Mouse (Mus musculus) natural killer cell, adult 2 months (primary cell): ENCODE data around the gene Srsf7.
A peak's percentile ranks its signal among the peaks of the same experiment; 100 is the strongest.
"Not testable (repeated sequence)": the region's sequence is repeated elsewhere in the genome, so short reads cannot be mapped to it uniquely, and the experiment has no call there.

Experiments
- DNase-seq, 2 experiments: peaks; one replicate each; pipeline ENCODE4 v3.0.0; 2022; ENCODE audit warnings: low spot score in 2 of 2

The Srsf7 gene

DNA sequence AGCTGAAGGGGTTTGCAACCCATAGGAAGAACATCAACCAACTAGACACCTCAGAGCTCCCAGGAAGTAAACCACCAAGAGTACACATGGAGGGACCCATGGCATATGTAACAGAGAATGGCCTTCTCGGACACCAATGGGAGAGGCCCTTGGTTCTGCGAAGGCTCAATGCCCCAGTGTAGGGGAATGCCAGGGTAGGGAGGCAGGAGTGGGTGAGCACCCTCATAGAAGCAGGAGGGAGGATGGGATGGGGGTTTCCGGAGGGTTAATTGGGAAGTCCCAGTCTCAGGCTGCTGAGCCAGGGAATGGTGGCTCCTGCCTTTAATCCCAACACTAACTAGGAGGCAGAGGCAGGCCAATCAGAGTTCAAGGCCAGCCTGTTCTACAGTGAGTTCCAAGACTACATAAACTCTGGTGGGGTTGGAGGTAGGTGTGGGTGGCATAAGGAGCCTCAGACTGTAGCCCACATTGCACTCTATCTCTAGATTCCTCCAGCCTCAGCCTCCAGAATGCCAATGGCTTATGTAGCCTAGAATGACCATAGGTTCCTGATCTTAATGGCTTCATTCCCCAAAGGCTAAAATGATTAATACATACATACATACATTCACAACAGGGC, 7.8 kb downstream of the Srsf7 start:
- no peak for DNase-seq

DNA sequence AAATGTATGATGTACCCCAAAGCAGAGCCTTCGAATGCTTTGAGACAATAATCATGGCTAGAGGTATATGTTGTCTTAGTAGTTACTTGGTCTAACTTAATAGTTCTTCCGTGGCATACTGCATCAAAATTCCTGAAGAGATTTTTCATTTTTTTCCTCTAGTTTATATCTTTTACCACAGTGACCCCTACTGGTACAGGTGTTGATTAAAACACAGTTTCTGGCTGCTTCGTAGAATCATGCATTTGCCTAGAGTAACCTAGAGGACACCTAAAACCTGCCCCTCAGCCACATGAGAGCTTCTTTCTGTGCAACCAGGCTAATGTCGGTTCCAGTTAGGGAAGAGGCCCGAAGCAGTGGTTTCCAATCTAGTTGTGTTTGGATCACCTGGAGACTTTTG, 14.0 kb downstream of the Srsf7 start:
- no peak for DNase-seq

DNA sequence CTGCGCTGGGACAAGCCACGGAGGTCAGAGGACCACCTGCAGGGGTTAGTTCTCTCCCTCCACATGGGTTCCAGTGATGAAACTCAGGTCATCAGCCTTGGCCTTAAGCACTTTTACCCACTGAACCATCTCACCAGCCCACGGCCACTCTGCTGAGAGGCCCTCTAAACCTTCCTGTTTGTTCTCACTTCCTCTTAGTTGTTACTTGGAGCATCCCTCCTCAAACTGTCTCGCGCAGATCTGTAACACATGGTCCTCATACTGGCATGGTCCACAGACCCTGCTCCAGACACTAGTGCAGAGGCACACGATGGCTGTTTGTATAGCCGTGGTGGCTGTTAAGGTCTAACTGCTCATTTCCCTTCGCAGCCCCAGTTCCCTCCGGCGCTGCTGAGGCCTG, 23.5 kb downstream of the Srsf7 start:
- no peak for DNase-seq

DNA sequence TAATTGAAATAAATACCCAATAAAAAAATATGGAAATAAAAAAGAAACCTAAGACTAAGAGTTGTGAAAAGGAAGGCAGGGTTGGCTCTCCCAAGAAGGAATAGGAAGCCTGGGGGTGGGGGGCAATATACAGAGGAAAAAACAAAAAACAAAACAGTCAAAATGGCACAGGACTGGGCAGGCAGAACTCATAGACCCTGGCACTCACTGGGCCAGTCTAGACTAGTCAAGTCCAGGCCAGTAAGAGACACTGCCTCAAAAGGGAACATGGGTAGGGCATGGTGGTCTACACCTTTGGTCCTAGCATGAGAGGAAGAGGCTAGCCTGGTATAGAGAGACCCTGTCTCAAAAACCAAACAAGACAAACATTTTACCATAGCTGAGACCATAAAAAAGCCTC, 26.6 kb downstream of the Srsf7 start:
- DNase-seq: no peak

DNA sequence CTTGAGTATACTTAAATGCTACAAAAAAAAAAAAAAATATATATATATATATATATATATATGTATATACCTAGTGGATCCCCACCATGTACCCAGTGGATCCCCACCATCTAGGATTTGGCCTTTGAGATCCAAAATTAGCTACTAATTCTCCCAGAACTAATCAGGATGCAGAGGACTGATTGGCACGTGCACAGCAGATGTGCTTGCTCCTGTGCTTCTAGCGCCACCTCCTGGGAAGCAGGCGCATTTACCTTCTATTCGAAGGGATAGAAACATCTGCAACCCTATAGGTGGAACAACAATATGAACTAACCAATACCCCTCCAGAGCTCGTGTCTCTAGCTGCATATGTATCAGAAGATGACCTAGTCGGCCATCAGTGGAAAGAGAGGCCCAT, 27.1 kb downstream of the Srsf7 start:
- DNase-seq: peak; percentile 61 to 72

DNA sequence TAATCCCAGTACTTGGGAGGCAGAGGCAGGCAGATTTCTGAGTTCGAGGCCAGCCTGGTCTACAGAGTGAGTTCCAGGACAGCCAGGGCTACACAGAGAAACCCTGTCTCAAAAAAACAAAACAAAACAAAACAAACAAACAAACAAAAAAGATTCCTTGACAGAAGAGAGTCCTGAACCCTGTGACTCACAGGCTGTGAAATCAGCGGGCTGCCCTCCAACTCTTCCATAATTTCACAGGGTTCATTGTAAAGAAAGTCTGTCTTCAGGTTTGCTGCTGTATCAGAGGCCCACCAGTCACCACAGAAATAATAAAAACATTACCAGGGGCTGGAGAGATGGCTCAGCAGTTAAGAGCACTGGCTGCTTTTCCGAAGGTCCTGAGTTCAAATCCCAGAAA, 28.3 kb downstream of the Srsf7 start:
- DNase-seq: not testable (repeated sequence)

DNA sequence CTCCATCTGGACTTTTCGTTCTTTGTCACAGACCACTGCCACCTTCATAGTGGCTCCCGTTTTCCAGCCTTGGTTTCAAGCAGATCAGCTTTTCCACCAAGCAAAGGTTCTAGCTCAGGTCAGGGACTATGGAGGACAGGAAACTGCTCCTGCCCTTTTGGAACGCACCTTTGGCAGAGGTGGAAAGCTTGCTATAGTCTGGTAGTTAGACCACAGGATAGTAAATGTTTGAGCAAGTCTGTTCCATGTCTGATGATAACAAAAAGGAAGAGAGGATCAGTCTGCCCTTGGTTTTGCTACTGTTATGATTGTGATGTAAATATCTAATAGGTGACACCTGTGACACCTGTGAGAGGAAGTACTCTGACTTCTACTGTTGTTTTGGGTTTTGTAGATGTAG, 31.1 kb downstream of the Srsf7 start:
- DNase-seq: no peak

DNA sequence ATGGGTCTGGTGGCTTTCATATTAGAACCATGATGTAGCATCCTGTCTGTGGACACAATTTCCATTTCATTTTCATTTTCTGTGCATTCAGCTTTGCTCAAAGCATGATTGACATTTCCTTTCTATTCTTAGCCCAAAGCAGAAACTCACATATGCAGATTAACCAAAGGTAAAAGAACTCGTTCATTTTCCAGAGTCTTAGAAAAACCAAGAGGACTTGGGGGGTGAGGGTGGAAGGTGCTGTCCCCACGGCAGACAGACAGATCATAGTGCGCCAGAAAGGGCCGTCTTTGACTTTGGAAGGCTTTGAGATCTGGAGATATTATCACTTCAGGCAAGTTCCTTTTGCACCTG, 31.7 kb downstream of the Srsf7 start:
- DNase-seq: peak in 1 of 2 experiments; percentile 20

DNA sequence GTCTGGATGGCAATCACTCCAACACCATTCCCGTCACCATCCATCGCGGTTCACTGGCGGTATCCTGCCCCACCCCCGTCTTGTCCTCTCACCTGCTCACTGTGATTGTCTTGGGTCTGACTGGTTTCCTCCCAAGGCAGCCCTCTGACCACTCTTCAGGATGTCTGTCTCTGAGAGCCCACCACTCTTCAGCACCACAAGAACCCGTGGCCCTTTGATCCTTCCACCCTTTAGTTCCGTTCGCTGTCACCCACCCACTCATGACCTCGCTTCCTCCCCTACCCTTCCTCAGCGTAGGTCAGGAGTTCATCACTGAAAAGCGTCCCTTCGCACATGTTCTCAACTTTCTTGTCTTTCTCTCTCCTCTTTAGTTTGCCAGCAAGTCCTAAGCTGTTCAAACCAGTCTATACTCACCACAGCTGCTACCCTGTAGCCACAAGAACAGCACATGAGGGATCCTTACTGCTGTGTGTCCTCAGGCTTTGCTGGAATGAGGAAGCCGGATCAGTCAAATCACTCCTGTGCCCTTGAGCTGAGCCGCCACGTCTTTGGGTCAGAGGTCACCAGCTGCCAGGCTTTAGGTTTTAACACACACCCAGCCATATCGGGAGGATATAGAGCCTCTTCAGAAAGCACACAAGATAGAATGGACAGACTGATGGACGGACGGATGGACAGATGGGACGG, 32.3 kb downstream of the Srsf7 start:
- peak; percentile 22 to 29 for DNase-seq

DNA sequence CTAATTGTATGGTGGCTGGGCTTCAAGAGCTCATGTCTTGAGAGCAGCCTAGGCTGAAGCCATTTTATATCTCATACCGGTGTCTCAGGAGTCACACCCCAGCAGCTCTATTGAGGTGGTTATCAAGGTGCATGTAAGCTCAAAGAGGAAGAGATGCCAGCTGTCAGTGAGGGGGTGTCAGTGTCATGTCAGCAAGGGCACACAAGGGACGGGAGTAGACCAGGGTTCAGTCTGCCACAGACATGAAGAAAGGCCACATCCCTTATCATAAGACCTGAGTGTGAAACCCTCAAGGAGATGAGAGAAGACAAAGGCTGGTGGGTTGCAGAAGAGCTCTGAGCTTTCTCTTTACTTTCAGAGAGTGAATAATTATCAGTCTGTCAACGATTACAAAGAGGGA, 33.0 kb downstream of the Srsf7 start:
- DNase-seq: peak; percentile 31 to 51

DNA sequence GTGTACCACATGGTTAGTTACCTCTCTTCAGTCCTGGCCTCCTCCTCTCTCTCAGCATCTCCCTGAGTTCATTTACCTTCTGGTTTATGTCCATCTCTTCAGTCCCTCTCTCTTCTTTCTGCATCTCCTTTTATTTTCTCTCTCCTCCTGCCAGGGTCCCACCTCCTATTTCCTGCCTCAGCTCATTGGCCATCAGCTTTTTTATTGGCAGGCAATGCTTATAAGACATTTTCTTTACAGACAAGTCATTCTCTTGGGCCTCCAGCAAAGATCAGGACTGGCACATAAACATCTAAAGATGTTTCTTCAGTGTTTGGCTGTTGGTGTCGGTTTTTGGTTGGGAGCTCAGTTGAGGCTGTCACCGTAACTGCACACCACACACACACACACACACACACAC, 33.4 kb downstream of the Srsf7 start:
- no peak for DNase-seq

DNA sequence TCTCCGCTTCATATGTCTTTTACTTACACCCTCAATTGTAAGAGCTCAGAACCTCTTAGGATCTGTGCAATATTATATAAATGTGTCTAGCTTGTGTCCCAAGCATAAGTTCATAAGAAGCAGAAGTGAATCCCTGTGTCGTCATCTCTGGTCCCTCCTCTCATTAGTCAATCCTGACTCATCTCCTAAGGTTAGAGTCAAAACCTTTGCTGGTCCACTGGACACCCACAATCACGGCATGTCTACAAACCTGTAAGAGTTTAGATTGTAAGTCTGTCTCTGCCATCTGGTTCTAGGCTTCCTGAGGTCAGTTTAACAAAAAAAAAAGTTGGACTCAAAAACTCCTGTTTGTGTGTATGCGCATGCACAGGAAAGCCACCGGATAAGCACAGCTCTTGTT, 34.3 kb downstream of the Srsf7 start:
- DNase-seq: peak in 1 of 2 experiments; percentile 13

DNA sequence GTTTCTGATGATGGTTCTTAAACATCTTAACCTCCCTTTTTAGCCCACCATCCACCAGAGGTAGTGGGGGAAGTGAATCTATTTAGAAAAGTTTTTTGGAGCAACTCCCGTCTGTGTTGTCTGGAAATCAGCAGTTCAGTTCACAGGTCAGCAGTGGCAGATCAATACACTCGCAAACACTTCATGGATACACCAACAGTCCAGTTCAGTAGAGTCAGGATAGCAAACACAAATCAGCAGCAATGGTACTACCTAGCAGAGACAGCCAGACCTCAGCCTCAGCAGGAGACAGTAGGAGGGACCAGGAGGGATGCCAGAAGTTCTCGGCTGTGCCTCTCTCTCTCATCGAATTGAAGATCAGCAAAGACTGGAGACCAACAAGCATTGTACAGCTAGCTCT, 35.2 kb downstream of the Srsf7 start:
- no peak for DNase-seq

DNA sequence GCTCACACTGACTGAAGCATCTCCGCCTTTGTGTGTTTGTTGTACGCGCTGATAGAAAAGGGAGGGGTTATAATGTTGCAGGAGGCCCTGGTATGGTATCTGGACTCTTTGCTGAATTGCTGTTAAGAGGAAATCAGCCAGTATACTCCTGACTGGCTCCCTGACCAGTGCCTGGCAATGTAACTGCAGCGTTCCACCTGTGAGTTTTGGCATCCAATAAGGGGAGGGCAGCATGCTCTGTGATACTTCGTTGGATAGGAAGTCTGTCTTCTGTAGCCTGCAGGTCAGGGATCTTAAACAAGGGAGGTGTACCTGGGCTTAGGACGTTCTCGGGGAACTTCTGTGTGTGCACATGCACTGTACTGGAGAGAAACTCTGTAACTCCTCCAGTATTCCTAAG, 36.2 kb downstream of the Srsf7 start:
- no peak for DNase-seq

DNA sequence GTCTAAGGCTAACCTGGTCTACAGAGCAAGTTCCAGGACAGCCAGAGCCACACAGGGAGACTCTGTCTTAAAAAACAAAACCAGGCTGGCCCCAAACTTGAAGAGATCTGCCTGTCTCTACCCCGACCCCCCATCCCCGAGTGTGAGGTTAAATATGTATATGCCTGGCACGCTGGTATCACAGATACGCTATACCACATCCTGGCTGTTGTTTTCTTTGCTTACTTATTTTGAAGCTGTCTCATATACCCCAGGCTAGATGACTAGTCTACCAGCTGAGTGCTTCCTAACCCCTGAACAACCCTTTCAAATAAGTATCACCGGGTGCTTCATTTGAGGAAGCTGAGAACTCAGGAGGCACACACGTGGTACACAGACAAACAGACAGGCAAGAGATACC, 37.3 kb downstream of the Srsf7 start:
- DNase-seq: no peak

DNA sequence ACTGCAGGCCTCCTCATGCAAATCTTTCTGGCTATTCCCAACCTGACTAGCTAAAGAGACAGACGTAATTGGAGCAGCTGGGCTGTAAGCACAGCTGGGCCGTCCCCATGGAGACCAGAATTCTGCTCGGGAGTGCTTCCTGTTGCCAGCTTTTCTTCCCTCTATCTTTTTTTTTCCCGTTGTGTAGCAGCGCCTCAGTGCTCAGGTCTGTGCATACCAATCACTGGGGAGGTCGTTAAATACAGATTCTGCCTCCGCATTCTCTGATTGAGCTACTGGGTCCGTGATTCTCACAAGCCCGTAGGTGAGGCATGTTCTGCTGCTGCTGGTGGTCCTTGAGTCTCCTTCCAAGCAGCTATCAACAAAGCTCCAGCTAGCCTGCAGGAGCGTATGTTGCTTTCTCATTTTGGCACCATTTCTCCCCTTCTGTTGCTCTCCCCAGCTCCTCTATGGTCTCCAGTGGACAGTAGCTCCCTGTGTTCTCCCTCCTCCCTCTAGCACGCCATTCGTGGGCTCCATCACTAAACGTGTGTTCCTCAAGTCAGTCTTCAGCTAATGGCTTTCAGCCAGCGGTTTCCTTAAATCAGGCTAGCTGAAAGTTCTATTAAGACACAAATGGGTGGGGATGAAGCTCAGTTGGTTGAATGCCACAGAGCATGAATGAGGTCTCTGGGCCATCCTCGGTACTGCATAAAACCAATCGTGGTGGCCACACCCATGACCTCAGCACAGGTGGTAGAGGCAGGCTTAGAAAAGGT, 38.5 kb downstream of the Srsf7 start:
- DNase-seq: no peak

DNA sequence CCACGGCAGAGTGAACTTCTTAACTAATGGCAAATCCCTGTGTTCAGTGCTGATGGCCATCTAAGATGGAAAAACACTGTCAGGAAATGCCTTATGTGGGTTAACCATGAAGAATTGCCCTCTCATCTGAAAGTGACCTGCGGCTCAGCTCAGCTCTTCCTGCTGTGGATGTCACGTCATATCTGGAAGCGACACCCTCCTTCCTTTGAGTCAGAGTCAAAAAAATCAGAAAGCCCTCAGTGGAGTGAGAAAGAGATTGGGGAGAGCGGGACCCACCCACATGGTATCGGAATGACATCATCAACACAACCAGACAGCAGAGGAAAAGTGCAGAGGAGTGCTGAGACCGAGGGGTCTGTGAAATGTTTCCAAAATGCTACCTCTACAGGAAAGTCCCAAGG, 39.3 kb downstream of the Srsf7 start:
- no peak for DNase-seq

DNA sequence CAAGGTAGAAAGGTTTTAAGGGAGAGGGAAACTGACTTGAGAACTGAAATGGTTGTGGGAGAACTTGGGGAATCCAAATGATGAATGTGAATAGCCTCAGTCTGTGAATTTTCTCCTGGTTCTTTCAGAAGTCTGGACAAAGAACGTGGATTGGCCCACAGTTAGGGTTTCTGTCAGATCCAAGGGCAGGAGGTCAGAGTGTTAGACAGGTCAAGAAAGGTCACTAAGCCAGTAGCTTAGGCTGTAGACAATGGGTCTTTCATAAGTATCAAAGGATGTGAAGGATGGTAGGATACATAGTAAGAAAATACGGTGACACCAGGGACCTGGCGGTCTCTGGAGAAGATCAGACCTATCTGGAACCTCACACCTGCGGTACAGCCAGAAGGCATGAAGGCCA, 39.7 kb downstream of the Srsf7 start:
- DNase-seq: no peak

DNA sequence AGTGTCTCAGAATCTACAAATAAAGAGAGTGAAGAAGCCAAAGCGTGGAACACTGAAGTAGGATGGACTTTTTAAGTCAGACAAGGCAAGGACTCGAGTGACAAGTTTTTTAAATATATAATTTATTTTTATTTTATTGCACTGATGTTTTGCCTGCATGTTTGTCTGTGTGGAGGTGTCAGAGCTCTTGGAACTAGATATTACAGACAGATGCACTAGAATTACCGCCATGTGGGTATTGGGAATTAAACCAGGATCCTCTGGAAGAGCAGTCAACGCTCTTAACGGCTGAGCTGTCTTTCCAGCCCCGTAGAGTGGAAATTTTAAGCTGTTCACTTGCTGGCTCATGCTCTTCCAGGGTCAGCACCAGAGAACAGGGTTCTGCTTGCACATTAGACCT, 40.8 kb downstream of the Srsf7 start:
- DNase-seq: no peak

DNA sequence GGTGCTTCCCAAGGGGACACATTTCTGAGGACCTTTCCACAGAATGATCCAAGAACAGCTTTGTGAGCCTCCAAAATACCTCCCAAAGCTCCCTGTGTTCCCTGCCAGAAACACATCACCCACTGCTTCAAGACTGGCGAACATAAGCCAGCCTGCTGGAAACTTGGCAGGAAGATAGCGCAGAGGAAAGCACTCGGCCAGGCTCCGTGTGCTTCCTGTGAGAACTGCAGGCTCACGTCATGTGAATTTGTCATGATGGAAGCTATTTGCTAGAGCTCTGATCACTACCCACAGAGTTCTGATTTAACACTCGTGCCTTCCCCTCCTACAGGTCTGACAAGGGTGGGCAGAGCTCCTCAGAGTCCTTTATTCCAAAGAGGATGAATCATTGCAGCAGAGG, 41.4 kb downstream of the Srsf7 start:
- no peak for DNase-seq

DNA sequence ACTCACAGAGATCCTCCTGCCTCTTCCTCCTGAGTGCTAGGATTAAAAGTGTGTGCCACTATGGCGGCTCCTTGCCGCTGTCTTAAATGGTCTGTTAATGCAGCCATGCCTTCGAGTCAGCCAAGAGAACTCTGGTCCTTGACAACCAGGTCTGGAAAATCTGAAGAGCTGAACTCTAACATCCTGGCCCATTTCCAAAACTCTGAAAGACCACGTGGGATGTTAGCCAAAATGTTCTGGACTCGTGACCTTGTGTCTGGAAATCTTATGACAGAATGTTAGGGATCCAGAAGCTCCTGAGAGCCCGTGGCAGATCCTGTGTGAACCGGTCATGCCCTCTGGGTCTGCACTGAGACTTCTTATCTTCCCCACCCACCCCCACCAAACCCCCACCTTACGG, 43.1 kb downstream of the Srsf7 start:
- no peak for DNase-seq

DNA sequence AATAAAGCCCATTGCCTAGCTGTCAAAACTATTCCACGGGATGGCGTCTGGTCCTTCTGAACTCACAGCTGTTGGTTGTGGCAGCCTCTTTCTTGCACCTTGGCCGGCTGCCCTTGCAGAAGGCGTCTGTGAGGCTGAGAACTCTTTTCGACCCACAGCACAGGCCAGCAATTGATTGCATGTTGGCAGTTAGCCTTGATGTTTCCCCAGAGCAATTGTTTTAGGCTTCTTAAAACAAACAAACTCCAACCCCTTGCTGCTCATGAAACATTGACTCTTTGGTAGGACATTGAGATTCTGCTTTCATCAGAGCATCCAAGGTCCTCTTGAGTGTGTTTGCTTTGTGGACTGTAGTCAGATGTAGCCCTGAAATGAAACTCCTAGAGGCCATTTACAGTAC, 46.7 kb downstream of the Srsf7 start:
- no peak for DNase-seq

DNA sequence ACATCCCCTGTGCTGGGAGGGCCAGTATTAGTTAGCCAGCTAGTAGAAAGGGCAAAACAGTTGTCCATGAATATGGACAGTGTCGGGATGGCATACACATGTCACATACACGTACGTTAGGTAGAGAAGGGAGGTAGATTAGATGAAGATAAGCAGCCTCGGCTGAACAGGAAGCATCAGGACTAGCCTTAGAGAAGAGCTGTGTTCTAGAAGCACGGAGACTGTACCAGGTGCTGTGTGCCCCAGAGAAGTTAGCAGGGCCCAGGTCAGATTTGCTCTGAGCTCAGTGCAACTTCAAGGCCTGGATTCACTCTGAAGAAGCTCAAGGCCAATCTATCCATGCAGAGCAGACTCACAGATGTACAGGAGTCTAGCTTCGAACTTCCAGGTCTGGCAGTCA, 49.6 kb downstream of the Srsf7 start:
- no peak for DNase-seq
